Mouse (Mus musculus) MEL (cell line): ENCODE measurements around the gene Nrn1. TPM values are rescaled to one million over a fixed set of nuclear protein-coding genes. Genes with fewer than 3 reads are reported as not detected.

Source experiments
- DNase-seq: peaks from one replicate; pipeline ENCODE4 v3.0.0; 2011; ENCODE audit warnings: low read depth, low spot score
- H3K27ac ChIP-seq: 2 replicates; pipeline ENCODE4 v1.5.1; 2012; ENCODE audit warnings: low read depth, mild to moderate bottlenecking, control low read depth, low read length, moderate library complexity; ENCODE audit not compliant: control insufficient read depth
- H3K27me3 ChIP-seq, 2 experiments: fragments of 150-350 bp in 1 of 2; sonication (generic) in 1 of 2; 2 replicates each; pipeline ENCODE4 v1.6.1; 2012; ENCODE audit warnings: low read length in 2 of 2, mild to moderate bottlenecking in 2 of 2, improper control_type of control experiment in 1 of 2, moderate library complexity in 1 of 2; ENCODE audit not compliant: insufficient read depth in 2 of 2, control insufficient read depth in 1 of 2
- H3K36me3 ChIP-seq, 2 experiments: 2 replicates each; pipeline ENCODE4 v1.6.1; 2012 to 2014; ENCODE audit warnings: low read length in 2 of 2, improper control_type of control experiment in 1 of 2, inconsistent platforms in 1 of 2, mild to moderate bottlenecking in 1 of 2; ENCODE audit not compliant: insufficient read depth in 2 of 2, control insufficient read depth in 1 of 2
- H3K4me1 ChIP-seq, 2 experiments: fragments of 150-350 bp in 1 of 2; sonication (generic) in 1 of 2; 2 replicates each; pipeline ENCODE4 v1.6.1; 2012; ENCODE audit warnings: low read length in 2 of 2, improper control_type of control experiment in 1 of 2, mild to moderate bottlenecking in 1 of 2; ENCODE audit not compliant: insufficient read depth in 2 of 2, control insufficient read depth in 1 of 2
- H3K4me3 ChIP-seq, 2 experiments: fragments of 150-350 bp in 1 of 2; sonication (generic) in 1 of 2; 2 replicates each; pipeline ENCODE4 v1.5.1; 2012; ENCODE audit warnings: low read depth in 2 of 2, low read length in 2 of 2, mild to moderate bottlenecking in 2 of 2, moderate library complexity in 2 of 2, control low read depth in 1 of 2, improper control_type of control experiment in 1 of 2; ENCODE audit not compliant: control insufficient read depth in 1 of 2, insufficient read depth in 1 of 2
- H3K79me2 ChIP-seq: 2 replicates; pipeline ENCODE4 v1.6.1; 2012; ENCODE audit warnings: mild to moderate bottlenecking, low read length, moderate library complexity; ENCODE audit not compliant: control insufficient read depth, poor library complexity, insufficient read depth
- H3K9ac ChIP-seq: 2 replicates; pipeline ENCODE4 v1.6.1; 2012; ENCODE audit warnings: low read depth, mild to moderate bottlenecking, control low read depth, low read length, moderate library complexity; ENCODE audit not compliant: control insufficient read depth, poor library complexity, severe bottlenecking
- H3K9me3 ChIP-seq: fragments of 150-350 bp; sonication (generic); replicated peaks from 2 replicates; pipeline ENCODE4 v1.6.1; 2012; ENCODE audit warnings: mild to moderate bottlenecking, low read length, improper control_type of control experiment, moderate library complexity; ENCODE audit not compliant: insufficient read depth
- CHD2 ChIP-seq: IDR thresholded peaks from 2 replicates; pipeline ENCODE4 v1.6.1; 2011; ENCODE audit warnings: low read length, improper control_type of control experiment
- CTCF ChIP-seq, 3 experiments: IDR thresholded peaks in 2 of 3; conservative IDR thresholded peaks in 1 of 3; 2 replicates each; pipeline ENCODE4 v1.5.1; 2011 to 2012; ENCODE audit warnings: low read length in 3 of 3, low read depth in 2 of 3, mild to moderate bottlenecking in 2 of 3, improper control_type of control experiment in 1 of 3, inconsistent platforms in 1 of 3, mixed read lengths in 1 of 3, moderate library complexity in 1 of 3; ENCODE audit not compliant: control insufficient read depth in 1 of 3, insufficient read depth in 1 of 3, poor library complexity in 1 of 3, severe bottlenecking in 1 of 3
- E2F4 ChIP-seq: IDR thresholded peaks from 2 replicates; pipeline ENCODE4 v1.6.1; 2011; ENCODE audit warnings: low read depth, low read length, improper control_type of control experiment, borderline replicate concordance
- EP300 ChIP-seq, 2 experiments: IDR thresholded peaks; 2 replicates each; pipeline ENCODE4 v1.6.1; 2011; ENCODE audit warnings: improper control_type of control experiment in 2 of 2, low read length in 2 of 2, low read depth in 1 of 2, mild to moderate bottlenecking in 1 of 2
- ETS1 ChIP-seq: IDR thresholded peaks from 2 replicates; pipeline ENCODE4 v1.6.1; 2012; ENCODE audit warnings: low read depth, mild to moderate bottlenecking, inconsistent platforms, low read length, improper control_type of control experiment, moderate library complexity
- GABPA ChIP-seq: IDR thresholded peaks from 2 replicates; pipeline ENCODE4 v1.6.1; 2012; ENCODE audit warnings: low read depth, mild to moderate bottlenecking, inconsistent platforms, low read length, improper control_type of control experiment, moderate library complexity
- GATA1 ChIP-seq: IDR thresholded peaks from 2 replicates; pipeline ENCODE4 v1.6.1; 2011; ENCODE audit warnings: low read depth, low read length, improper control_type of control experiment
- HCFC1 ChIP-seq: IDR thresholded peaks from 2 replicates; pipeline ENCODE4 v1.6.1; 2012; ENCODE audit warnings: low read depth, mild to moderate bottlenecking, inconsistent platforms, low read length, improper control_type of control experiment, moderate library complexity
- KAT2A ChIP-seq: conservative IDR thresholded peaks from 2 replicates; pipeline ENCODE4 v1.6.1; 2012; ENCODE audit warnings: low read depth, low read length, improper control_type of control experiment, inconsistent platforms
- MAFK ChIP-seq: IDR thresholded peaks from 2 replicates; pipeline ENCODE4 v1.6.1; 2011; ENCODE audit warnings: low read depth, mild to moderate bottlenecking, low read length, improper control_type of control experiment, borderline replicate concordance
- MAZ ChIP-seq: IDR thresholded peaks from 2 replicates; pipeline ENCODE4 v1.6.1; 2012; ENCODE audit warnings: low read depth, mild to moderate bottlenecking, inconsistent platforms, low read length, improper control_type of control experiment
- MEF2A ChIP-seq: IDR thresholded peaks from 2 replicates; pipeline ENCODE4 v1.6.1; 2014; ENCODE audit warnings: low read depth, mild to moderate bottlenecking, inconsistent platforms, low read length, improper control_type of control experiment; ENCODE audit not compliant: poor library complexity, insufficient replicate concordance, severe bottlenecking; ENCODE audit errors: extremely low read depth
- MYB ChIP-seq: IDR thresholded peaks from 2 replicates; pipeline ENCODE4 v1.6.1; 2011; ENCODE audit warnings: mild to moderate bottlenecking, low read depth, low read length, improper control_type of control experiment
- MYC ChIP-seq: IDR thresholded peaks from 2 replicates; pipeline ENCODE4 v1.6.1; 2011; ENCODE audit warnings: low read depth, mild to moderate bottlenecking, low read length, improper control_type of control experiment, moderate library complexity
- POLR2A ChIP-seq, 2 experiments: IDR thresholded peaks; 2 replicates each; pipeline ENCODE4 v1.6.1; 2011 to 2012; ENCODE audit warnings: low read length in 2 of 2, mild to moderate bottlenecking in 2 of 2, control low read depth in 1 of 2, improper control_type of control experiment in 1 of 2, low read depth in 1 of 2, moderate library complexity in 1 of 2; ENCODE audit not compliant: control insufficient read depth in 1 of 2, insufficient read depth in 1 of 2, poor library complexity in 1 of 2
- POLR2AphosphoS2 ChIP-seq: IDR thresholded peaks from 2 replicates; pipeline ENCODE4 v1.6.1; 2011; ENCODE audit warnings: low read length, improper control_type of control experiment
- POLR2AphosphoS5 ChIP-seq: IDR thresholded peaks from 2 replicates; pipeline ENCODE4 v1.6.1; 2012; ENCODE audit warnings: low read depth, borderline replicate concordance, mild to moderate bottlenecking, inconsistent platforms, low read length, moderate library complexity, mixed read lengths
- RAD21 ChIP-seq: IDR thresholded peaks from 2 replicates; pipeline ENCODE4 v1.6.1; 2011; ENCODE audit warnings: mild to moderate bottlenecking, low read depth, low read length, improper control_type of control experiment
- RCOR1 ChIP-seq: IDR thresholded peaks from 2 replicates; pipeline ENCODE4 v1.6.1; 2012; ENCODE audit warnings: low read depth, mild to moderate bottlenecking, inconsistent platforms, low read length, improper control_type of control experiment
- SIN3A ChIP-seq: IDR thresholded peaks from 2 replicates; pipeline ENCODE4 v1.6.1; 2012; ENCODE audit warnings: low read length, improper control_type of control experiment, inconsistent platforms
- SMC3 ChIP-seq: IDR thresholded peaks from 2 replicates; pipeline ENCODE4 v1.6.1; 2011; ENCODE audit warnings: low read depth, low read length, improper control_type of control experiment
- UBTF ChIP-seq: IDR thresholded peaks from 2 replicates; pipeline ENCODE4 v1.6.1; 2012; ENCODE audit warnings: low read depth, mild to moderate bottlenecking, inconsistent platforms, low read length, improper control_type of control experiment, moderate library complexity, borderline replicate concordance; ENCODE audit not compliant: insufficient read depth
- USF1 ChIP-seq: IDR thresholded peaks from 2 replicates; pipeline ENCODE4 v1.6.1; 2014; ENCODE audit warnings: low read depth, mild to moderate bottlenecking, inconsistent platforms, low read length, improper control_type of control experiment, moderate library complexity
- USF2 ChIP-seq, 2 experiments: IDR thresholded peaks; 2 replicates each; pipeline ENCODE4 v1.6.1; 2011 to 2012; ENCODE audit warnings: improper control_type of control experiment in 2 of 2, low read length in 2 of 2, borderline replicate concordance in 1 of 2, inconsistent platforms in 1 of 2, low read depth in 1 of 2, mild to moderate bottlenecking in 1 of 2; ENCODE audit not compliant: insufficient read depth in 1 of 2
- ZC3H11A ChIP-seq: IDR thresholded peaks from 2 replicates; pipeline ENCODE4 v1.6.1; 2012; ENCODE audit warnings: low read depth, mild to moderate bottlenecking, inconsistent platforms, low read length, improper control_type of control experiment
- ZMIZ1 ChIP-seq: IDR thresholded peaks from 2 replicates; pipeline ENCODE4 v1.6.1; 2012; ENCODE audit warnings: low read depth, mild to moderate bottlenecking, inconsistent platforms, low read length, improper control_type of control experiment, moderate library complexity
- ZNF384 ChIP-seq: IDR thresholded peaks from 2 replicates; pipeline ENCODE4 v1.6.1; 2012; ENCODE audit warnings: low read depth, mild to moderate bottlenecking, inconsistent platforms, low read length, improper control_type of control experiment
- polyA plus RNA-seq, 2 experiments: library from polyadenylated mRNA; stranded (reverse) in 1 of 2; unstranded in 1 of 2; fragments of >175 nt in 1 of 2; fragments of >200 nt in 1 of 2; gene quantifications; 2 replicates each; pipeline versions ENCODE4 v1.2.1 to v1.2.4; 2012; ENCODE audit warnings: low replicate concordance in 2 of 2, low read depth in 1 of 2; ENCODE audit not compliant: insufficient read length in 2 of 2, insufficient read depth in 1 of 2, missing spikeins in 1 of 2
- total RNA-seq: library from RNA; depleted of rRNA; stranded (reverse); fragments of 300-350 nt; gene quantifications from 2 replicates; pipeline ENCODE4 v1.2.3, GENCODE M21; 2012

Nrn1 gene
- total and polyA plus RNA-seq, 3 experiments: not detected

DNA sequence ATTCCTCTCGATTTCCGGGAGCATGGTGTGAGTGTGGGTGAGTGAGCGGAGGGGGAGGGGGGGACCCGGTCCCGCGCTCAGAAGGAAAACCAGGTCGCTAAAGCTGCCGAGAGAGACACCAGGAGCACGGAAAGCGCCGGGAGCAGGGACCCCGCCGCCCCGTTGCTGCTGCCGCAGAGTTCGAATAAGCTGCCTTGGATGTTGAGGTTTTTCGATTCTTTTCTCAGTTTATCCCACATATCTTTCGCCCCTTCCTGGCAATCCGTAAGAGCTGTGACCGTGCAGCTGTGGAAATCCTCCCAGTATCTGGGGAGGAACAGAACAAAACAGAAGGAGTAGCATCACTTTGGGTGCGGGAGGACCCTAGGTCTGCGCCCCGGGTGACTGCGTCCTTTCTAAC, 8.4 kb downstream of the Nrn1 start:
- no peak for DNase-seq
- Histone ChIP-seq H3K36me3 (no peaks in the 10 kb centered on the region), H3K27me3 (no peaks in the 10 kb centered on the region), H3K4me1 (no peaks in the 10 kb centered on the region), H3K9ac (no peak overlapping the region), H3K79me2 (no peaks in the 10 kb centered on the region), H3K9me3 (no peaks in the 10 kb centered on the region), H3K27ac (no peak overlapping the region), H3K4me3 (no peak overlapping the region)
- TF ChIP-seq E2F4 (no peak), MEF2A (no peak), POLR2AphosphoS5 (no peak), KAT2A (no peak), ZC3H11A (no peak), CTCF (IDR thresholded peaks at IDR 0.05 in 2 of 3, conservative IDR thresholded peaks at IDR 0.05 in 1 of 3; ENCODE audit: control insufficient read depth in 1 of 3, insufficient read depth in 1 of 3, low read depth in 2 of 3, low read length in 3 of 3, poor library complexity in 1 of 3, severe bottlenecking in 1 of 3) (no peak), ZNF384 (no peak), ETS1 (no peak), MYB (no peak), ZMIZ1 (no peak), USF2 (IDR thresholded peaks at IDR 0.05; ENCODE audit: borderline replicate concordance in 1 of 2, insufficient read depth in 1 of 2, low read depth in 1 of 2, low read length in 2 of 2) (no peak), EP300 (IDR thresholded peaks at IDR 0.05; ENCODE audit: low read depth in 1 of 2, low read length in 2 of 2) (no peak), MAFK (no peak), SMC3 (no peak), USF1 (no peak), POLR2AphosphoS2 (no peak), MAZ (no peak), SIN3A (no peak)

DNA sequence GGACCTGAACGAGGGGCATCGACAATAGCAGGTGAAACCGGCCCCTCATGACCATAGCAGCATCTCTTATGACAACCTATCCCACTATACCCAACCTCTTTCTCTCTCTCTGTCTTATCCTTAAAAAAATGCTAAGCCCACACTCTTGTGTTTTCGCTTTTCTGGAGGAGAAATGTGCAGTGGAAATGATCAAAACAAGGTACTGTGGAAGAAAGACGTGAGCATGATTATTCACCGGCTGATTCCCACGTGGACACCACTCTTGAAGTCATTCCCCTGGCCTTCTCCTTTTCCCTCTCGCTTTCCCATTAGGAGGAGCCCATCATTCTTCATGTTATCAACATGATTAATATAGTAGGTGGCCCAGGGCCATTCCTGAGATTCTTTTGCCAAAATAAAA, 9.1 kb downstream of the Nrn1 start:
- no peaks in the 10 kb centered on the region for H3K79me2 ChIP-seq
- no peaks in the 10 kb centered on the region for H3K27me3 ChIP-seq
- TF ChIP-seq GABPA (no peak), SMC3 (no peak), MYB (no peak), RCOR1 (no peak), ETS1 (no peak), HCFC1 (no peak), MYC (no peak), RAD21 (no peak), ZMIZ1 (no peak), KAT2A (no peak), POLR2A (IDR thresholded peaks at IDR 0.05; ENCODE audit: control insufficient read depth in 1 of 2, insufficient read depth in 1 of 2, low read depth in 1 of 2, low read length in 2 of 2, poor library complexity in 1 of 2) (no peak), GATA1 (no peak), USF2 (IDR thresholded peaks at IDR 0.05; ENCODE audit: borderline replicate concordance in 1 of 2, insufficient read depth in 1 of 2, low read depth in 1 of 2, low read length in 2 of 2) (no peak), UBTF (no peak), POLR2AphosphoS5 (no peak), CHD2 (no peak), MAFK (no peak)
- H3K27ac ChIP-seq: no peak overlapping the region
- no peak for DNase-seq
- no peak overlapping the region for H3K4me3 ChIP-seq
- no peaks in the 10 kb centered on the region for H3K4me1 ChIP-seq
- H3K9ac ChIP-seq: no peak overlapping the region
- H3K36me3 ChIP-seq: no peaks in the 10 kb centered on the region
- no peaks in the 10 kb centered on the region for H3K9me3 ChIP-seq
